ENCODE assay signal across 17 mouse cellular contexts in the genomic region with DNA sequence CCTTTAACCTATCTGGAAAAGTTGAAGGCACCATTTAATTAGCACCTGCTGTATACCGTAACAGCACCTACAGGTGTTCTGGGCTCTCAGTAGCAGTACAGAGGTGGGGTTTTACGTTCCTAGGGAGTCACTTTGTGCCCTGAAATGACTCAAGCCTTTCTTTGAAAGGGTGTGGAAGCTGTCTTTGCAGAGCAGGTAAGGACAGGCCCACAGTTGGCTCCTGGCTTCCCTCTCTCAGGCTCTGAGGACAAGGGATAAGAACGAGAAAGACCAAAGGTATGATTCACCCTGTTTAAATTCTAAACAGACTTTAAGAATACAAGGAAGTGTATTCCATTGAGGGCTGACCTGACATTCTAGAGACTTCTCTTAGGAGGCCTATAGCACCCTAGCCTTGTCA. TPM values are rescaled to one million over a fixed set of nuclear protein-coding genes. Genes with fewer than 3 reads are reported as not detected.
A peak's percentile ranks its signal among the peaks of the same experiment; 100 is the strongest.
DNase-seq lines count a peak whose midpoint lies in the region; ATAC-seq and TF ChIP-seq lines count a peak whose summit lies in the region.
"Had no signal": no experiment of that assay in that cellular context is flagged by ENCODE, and none has a peak within 500 bp of the region (broad histone marks: within the 10 kb centered on the region; RNA-seq: fewer than 3 reads in every experiment).

No protein-coding gene starts in this region.

- H3K4me2 ChIP-seq in embryonic facial prominence, embryonic 15.5 days (replicated peaks) = no peak overlapping the region
- no peak overlapping the region for H3K4me2 ChIP-seq in stomach, embryonic 15.5 days
- H3K4me2 ChIP-seq in stomach, postnatal 0 days (replicated peaks; ENCODE audit: low read depth) = no peak overlapping the region
- H3K4me2 ChIP-seq: embryonic facial prominence, embryonic 13.5 days; forebrain, embryonic 13.5 days; forebrain, embryonic 15.5 days had no signal

- TF ChIP-seq EP300 in stomach, postnatal 0 days (optimal IDR thresholded peaks at IDR 0.05) = no peak

- H3K27ac ChIP-seq in embryonic facial prominence, embryonic 15.5 days (replicated peaks) = peak overlapping the region; percentile 74; the same call in 1 of the 2 replicates
- no peak overlapping the region for H3K27ac ChIP-seq in embryonic facial prominence, embryonic 10.5 days (replicated peaks)
- no peak overlapping the region for H3K27ac ChIP-seq in ES-E14 (ENCODE audit: insufficient read depth, low read depth, low read length, poor library complexity, severe bottlenecking)
- H3K27ac ChIP-seq in stomach, embryonic 15.5 days = peak overlapping the region; percentile 63
- peak overlapping the region; percentile 78 for H3K27ac ChIP-seq in stomach, postnatal 0 days (replicated peaks)
- H3K27ac ChIP-seq: embryonic facial prominence, embryonic 13.5 days; forebrain, embryonic 13.5 days; forebrain, embryonic 15.5 days had no signal

- no peak overlapping the region for H3K9ac ChIP-seq in embryonic facial prominence, embryonic 15.5 days
- H3K9ac ChIP-seq in ES-E14 (ENCODE audit: insufficient read depth, low read depth, low read length, poor library complexity, severe bottlenecking) = 0 out of 2 replicates have a peak overlapping the region, but pooled peaks have one; percentile 28
- no peak overlapping the region for H3K9ac ChIP-seq in stomach, embryonic 15.5 days
- no peak overlapping the region for H3K9ac ChIP-seq in stomach, postnatal 0 days (ENCODE audit: low read length)
- H3K9ac ChIP-seq: embryonic facial prominence, embryonic 13.5 days; forebrain, embryonic 13.5 days; forebrain, embryonic 15.5 days; forebrain, postnatal 0 days had no signal

- DNase-seq in embryonic facial prominence, embryonic 10.5 days (ENCODE audit: low spot score) = no peak
- DNase-seq in ES-E14 (ENCODE audit: low read depth, low spot score) = no peak
- DNase-seq in stomach, postnatal 0 days (ENCODE audit: low spot score) = peak; percentile 29
- DNase-seq in kidney, adult 11 months = no peak
- no peak for DNase-seq in layer of hippocampus, postnatal 10 days (ENCODE audit: low spot score in 2 of 2)
- DNase-seq: adrenal gland, adult 8-10 months; cerebellum, adult 11 months; cerebellum, adult 8-10 months had no signal

- WGBS in embryonic facial prominence, embryonic 15.5 days = 71% methylated on average over 3 of the region's 3 CpGs
- 81% methylated on average over 3 of the region's 3 CpGs for WGBS in embryonic facial prominence, embryonic 10.5 days
- 70% methylated on average over 3 of the region's 3 CpGs for WGBS in stomach, embryonic 15.5 days
- WGBS in stomach, postnatal 0 days = 69% methylated on average over 3 of the region's 3 CpGs

- no peak for ATAC-seq in embryonic facial prominence, embryonic 15.5 days (ENCODE audit: insufficient number of reproducible peaks, low FRiP score, low TSS enrichment, low read depth)
- ATAC-seq in stomach, embryonic 15.5 days (ENCODE audit: insufficient read depth, low FRiP score, low read depth) = no peak
- peak; percentile 60 for ATAC-seq in stomach, postnatal 0 days (ENCODE audit: low FRiP score, low TSS enrichment)
- ATAC-seq: activated CD4-positive, CD25-positive, alpha-beta regulatory T cell, adult 4 months; forebrain, embryonic 13.5 days; forebrain, embryonic 15.5 days; forebrain, postnatal 0 days; Patski had no signal

- no peak overlapping the region for H3K4me3 ChIP-seq in embryonic facial prominence, embryonic 15.5 days (replicated peaks)
- no peak overlapping the region for H3K4me3 ChIP-seq in embryonic facial prominence, embryonic 10.5 days
- H3K4me3 ChIP-seq in ES-E14 (ENCODE audit: insufficient read depth in 1 of 2, low read depth in 1 of 2, low read length in 2 of 2, poor library complexity in 1 of 2, severe bottlenecking in 1 of 2) = no peak overlapping the region
- H3K4me3 ChIP-seq in stomach, embryonic 15.5 days (replicated peaks) = no peak overlapping the region
- H3K4me3 ChIP-seq in stomach, postnatal 0 days (ENCODE audit: low read depth, low read length) = no peak overlapping the region
- H3K4me3 ChIP-seq: embryonic facial prominence, embryonic 13.5 days; forebrain, embryonic 13.5 days; forebrain, embryonic 15.5 days had no signal

- no peaks in the 10 kb centered on the region for H3K36me3 ChIP-seq in embryonic facial prominence, embryonic 15.5 days
- H3K36me3 ChIP-seq in embryonic facial prominence, embryonic 10.5 days (replicated peaks) = no peaks in the 10 kb centered on the region
- H3K36me3 ChIP-seq in ES-E14 (ENCODE audit: control insufficient read depth, insufficient read depth, low read length, poor library complexity, severe bottlenecking) = no peaks in the 10 kb centered on the region
- no peaks in the 10 kb centered on the region for H3K36me3 ChIP-seq in stomach, embryonic 15.5 days
- no peaks in the 10 kb centered on the region for H3K36me3 ChIP-seq in stomach, postnatal 0 days (ENCODE audit: control insufficient read depth, insufficient read depth, low read length)
- H3K36me3 ChIP-seq: embryonic facial prominence, embryonic 13.5 days; forebrain, embryonic 15.5 days; G1E had no signal

- no peaks in the 10 kb centered on the region for H3K9me3 ChIP-seq in embryonic facial prominence, embryonic 15.5 days (replicated peaks)
- no peaks in the 10 kb centered on the region for H3K9me3 ChIP-seq in embryonic facial prominence, embryonic 10.5 days
- no peaks in the 10 kb centered on the region for H3K9me3 ChIP-seq in ES-E14 (ENCODE audit: control insufficient read depth, insufficient read depth, low read depth, low read length)
- no peaks in the 10 kb centered on the region for H3K9me3 ChIP-seq in stomach, embryonic 15.5 days
- H3K9me3 ChIP-seq in stomach, postnatal 0 days (ENCODE audit: control insufficient read depth, low read length) = no peaks in the 10 kb centered on the region
- H3K9me3 ChIP-seq: forebrain, embryonic 13.5 days; forebrain, embryonic 15.5 days; G1E had no signal

- TF ChIP-seq CTCF in stomach, postnatal 0 days (IDR thresholded peaks at IDR 0.05; ENCODE audit: low read depth) = no peak

- in situ Hi-C loops in ES-E14 (cut with MboI; ENCODE audit: low sequenced_read_pairs in 2 of 2, unreplicated experiment in 2 of 2) = no loop called here

- H3K27me3 ChIP-seq in embryonic facial prominence, embryonic 15.5 days = no peaks in the 10 kb centered on the region
- H3K27me3 ChIP-seq in embryonic facial prominence, embryonic 10.5 days (replicated peaks; ENCODE audit: low read depth, poor library complexity, severe bottlenecking) = no peaks in the 10 kb centered on the region
- H3K27me3 ChIP-seq in stomach, embryonic 15.5 days (replicated peaks) = no peaks in the 10 kb centered on the region
- no peaks in the 10 kb centered on the region for H3K27me3 ChIP-seq in stomach, postnatal 0 days (ENCODE audit: control insufficient read depth, insufficient read depth, low read length)
- H3K27me3 ChIP-seq: embryonic facial prominence, embryonic 13.5 days; forebrain, embryonic 13.5 days; forebrain, embryonic 15.5 days; Patski had no signal

- no peaks in the 10 kb centered on the region for H3K4me1 ChIP-seq in embryonic facial prominence, embryonic 15.5 days
- H3K4me1 ChIP-seq in embryonic facial prominence, embryonic 10.5 days = peaks cover 6% of the 10 kb centered on the region; the same call in 1 of the 2 replicates
- peaks cover 0 to 2% of the 10 kb centered on the region in 2 experiments; a peak in 1 of 4 replicates for H3K4me1 ChIP-seq in ES-E14 (ENCODE audit: control insufficient read depth in 2 of 2, insufficient read depth in 2 of 2, low read length in 2 of 2, poor library complexity in 1 of 2)
- 0 out of 2 replicates have a peak, but pooled peaks cover 7% of the 10 kb centered on the region for H3K4me1 ChIP-seq in stomach, embryonic 15.5 days
- peaks cover 3% of the 10 kb centered on the region; the same call in 1 of the 2 replicates for H3K4me1 ChIP-seq in stomach, postnatal 0 days (replicated peaks; ENCODE audit: control insufficient read depth, insufficient read depth)

TF ChIP-seq in ES-E14, 5 proteins besides CTCF, POLR2A, EP300 and RAD21:
- TF ChIP-seq ZNF384 (IDR thresholded peaks at IDR 0.05; ENCODE audit: low read depth, low read length) (no peak), HCFC1 (IDR thresholded peaks at IDR 0.05; ENCODE audit: borderline replicate concordance, insufficient read depth, low read length) (no peak)
TF ChIP-seq in ES-E14: peak in this region for 0.

RNA-seq across cellular contexts. Expression of a gene that starts 4.3 kb away (rescaled TPM):
- polyA plus RNA-seq in embryonic facial prominence, embryonic 15.5 days (2015; fragmentation: Nextera tagmentation; extraction: Ambion mirVana) = 39.4 and 40.6 TPM in 2 replicates
- polyA plus RNA-seq in embryonic facial prominence, embryonic 10.5 days (2016; fragmentation: Nextera tagmentation; extraction: Ambion mirVana) = 49.4 and 53.7 TPM in 2 replicates
- total RNA-seq in ES-E14 (2012; rRNA removed) = 92.3 and 118 TPM in 2 replicates
- 40.2 and 41.8 TPM in 2 replicates for polyA plus RNA-seq in stomach, embryonic 15.5 days (2015; fragmentation: Nextera tagmentation; extraction: Ambion mirVana)
- 21.6 and 22.0 TPM in 2 replicates for polyA plus RNA-seq in stomach, postnatal 0 days (2015; fragmentation: Nextera tagmentation; extraction: Ambion mirVana)
- total RNA-seq in layer of hippocampus, postnatal 10 days (2021) = 10 to 100 TPM; 43.9 to 45.3 TPM

RNA-seq across cellular contexts. Expression of a gene that starts 8.0 kb away (rescaled TPM):
- polyA plus RNA-seq in embryonic facial prominence, embryonic 15.5 days (2015; fragmentation: Nextera tagmentation; extraction: Ambion mirVana) = 81.8 and 93.6 TPM in 2 replicates
- 74.1 and 74.8 TPM in 2 replicates for polyA plus RNA-seq in embryonic facial prominence, embryonic 10.5 days (2016; fragmentation: Nextera tagmentation; extraction: Ambion mirVana)
- total RNA-seq in ES-E14 (2012; rRNA removed) = 13.8 and 15.6 TPM in 2 replicates
- 67.8 and 70.6 TPM in 2 replicates for polyA plus RNA-seq in stomach, embryonic 15.5 days (2015; fragmentation: Nextera tagmentation; extraction: Ambion mirVana)
- 57.2 and 61.2 TPM in 2 replicates for polyA plus RNA-seq in stomach, postnatal 0 days (2015; fragmentation: Nextera tagmentation; extraction: Ambion mirVana)
- 10 to 100 TPM; 83.2 to 90.3 TPM for total RNA-seq in layer of hippocampus, postnatal 10 days (2021)

RNA-seq across cellular contexts. Expression of a gene that starts 58.3 kb away (rescaled TPM):
- 2.3 and 2.9 TPM in 2 replicates for polyA plus RNA-seq in embryonic facial prominence, embryonic 15.5 days (2015; fragmentation: Nextera tagmentation; extraction: Ambion mirVana)
- polyA plus RNA-seq in embryonic facial prominence, embryonic 10.5 days (2016; fragmentation: Nextera tagmentation; extraction: Ambion mirVana) = 0.91 and 1.0 TPM in 2 replicates
- total RNA-seq in ES-E14 (2012; rRNA removed) = 3.0 and 3.8 TPM in 2 replicates
- 3.1 and 5.0 TPM in 2 replicates for polyA plus RNA-seq in stomach, embryonic 15.5 days (2015; fragmentation: Nextera tagmentation; extraction: Ambion mirVana)
- polyA plus RNA-seq in stomach, postnatal 0 days (2015; fragmentation: Nextera tagmentation; extraction: Ambion mirVana) = 4.5 and 4.8 TPM in 2 replicates
- total RNA-seq in layer of hippocampus, postnatal 10 days (2021) = 1 to 10 TPM; 4.4 to 5.4 TPM

RNA-seq across cellular contexts. Expression of a gene that starts 58.9 kb away (rescaled TPM):
- 175 and 195 TPM in 2 replicates for polyA plus RNA-seq in embryonic facial prominence, embryonic 15.5 days (2015; fragmentation: Nextera tagmentation; extraction: Ambion mirVana)
- polyA plus RNA-seq in embryonic facial prominence, embryonic 10.5 days (2016; fragmentation: Nextera tagmentation; extraction: Ambion mirVana) = 114 and 122 TPM in 2 replicates
- total RNA-seq in ES-E14 (2012; rRNA removed) = 339 and 444 TPM in 2 replicates
- polyA plus RNA-seq in stomach, embryonic 15.5 days (2015; fragmentation: Nextera tagmentation; extraction: Ambion mirVana) = 186 and 192 TPM in 2 replicates
- polyA plus RNA-seq in stomach, postnatal 0 days (2015; fragmentation: Nextera tagmentation; extraction: Ambion mirVana) = 142 and 143 TPM in 2 replicates
- total RNA-seq in layer of hippocampus, postnatal 10 days (2021) = 100 to 1,000 TPM; 154 to 170 TPM

Comparison
In these comparisons a context has a peak if more than half of its experiments do, and no peak if none do; other contexts are left out.
1. H3K27ac ChIP-seq: peak in embryonic facial prominence, embryonic 15.5 days (single experiment), stomach, embryonic 15.5 days (single experiment) and stomach, postnatal 0 days (single experiment); none in embryonic facial prominence, embryonic 10.5 days (single experiment) and ES-E14 (single experiment).